Mouse (Mus musculus) stomach, postnatal 0 days (tissue): ENCODE data around the gene Gm49353. TPM values are rescaled to one million over a fixed set of nuclear protein-coding genes. Genes with fewer than 3 reads are reported as not detected.

Source experiments
- ATAC-seq: fragments of 200-750 bp; cut with Nextera tagmentation; 2 replicates; pipeline ENCODE4 v1.8.0; 2017; ENCODE audit not compliant: low FRiP score, low TSS enrichment
- DNase-seq: peaks from one replicate; pipeline ENCODE4 v3.0.0-alpha.2; 2016; ENCODE audit warnings: low spot score
- H3K27ac ChIP-seq: fragments of 300-500 bp; sonication (generic); replicated peaks from 2 replicates; pipeline ENCODE4 v1.5.1; 2014; ENCODE audit warnings: mild to moderate bottlenecking, control low read depth
- H3K27me3 ChIP-seq: fragments of 300-500 bp; sonication (generic); 2 replicates; pipeline ENCODE4 v1.6.1; 2014; ENCODE audit warnings: low read length; ENCODE audit not compliant: control insufficient read depth, insufficient read depth
- H3K36me3 ChIP-seq: fragments of 300-500 bp; sonication (generic); 2 replicates; pipeline ENCODE4 v1.6.1; 2014; ENCODE audit warnings: low read length, mixed read lengths; ENCODE audit not compliant: control insufficient read depth, insufficient read depth
- H3K4me1 ChIP-seq: fragments of 300-500 bp; sonication (generic); replicated peaks from 2 replicates; pipeline ENCODE4 v1.6.1; 2014; ENCODE audit warnings: antibody characterized with exemption; ENCODE audit not compliant: control insufficient read depth, insufficient read depth
- H3K4me2 ChIP-seq: fragments of 300-500 bp; sonication (generic); replicated peaks from 2 replicates; pipeline ENCODE4 v1.6.1; 2014; ENCODE audit warnings: low read depth, mild to moderate bottlenecking, control low read depth, moderate library complexity
- H3K4me3 ChIP-seq: fragments of 300-500 bp; sonication (generic); 2 replicates; pipeline ENCODE4 v1.5.1; 2014; ENCODE audit warnings: low read depth, low read length, control low read depth
- H3K9ac ChIP-seq: fragments of 300-500 bp; sonication (generic); 2 replicates; pipeline ENCODE4 v1.6.1; 2014; ENCODE audit warnings: mild to moderate bottlenecking, low read length, control low read depth, mixed read lengths
- H3K9me3 ChIP-seq: fragments of 300-500 bp; sonication (generic); 2 replicates; pipeline ENCODE4 v1.6.1; 2016; ENCODE audit warnings: low read length; ENCODE audit not compliant: control insufficient read depth
- CTCF ChIP-seq: IDR thresholded peaks from 2 replicates; pipeline ENCODE4 v1.5.1; 2016; ENCODE audit warnings: antibody characterized with exemption, low read depth, mild to moderate bottlenecking, moderate library complexity
- EP300 ChIP-seq: optimal IDR thresholded peaks from 2 replicates; pipeline ENCODE3; 2016; ENCODE audit warnings: antibody characterized with exemption
- WGBS: fragments of 180-500 bp; shearing (Covaris S2); extraction: QIAGEN DNeasy Blood & Tissue Kit; methylation state at CpG from one replicate; pipeline ENCODE4 v1.1.7; 2014; 5-methylcytosine and 5-hydroxymethylcytosine counted together
- polyA plus RNA-seq: library from polyadenylated mRNA; unstranded; fragments of >200 nt; fragmentation: Nextera tagmentation; extraction: Ambion mirVana; gene quantifications from 2 replicates; pipeline ENCODE4 v1.2.1, GENCODE M21; 2015

Gm49353 gene
- polyA plus RNA-seq, 1 experiment from 2014 or later = 1.5 TPM

- DNase-seq = no peak
Measured at GRCm38 (mm10) chr10:29206730-29207129, 8.0 kb downstream of the Gm49353 start.

GRCm38 (mm10) chr10:29208735-29209134 lies 10.0 kb downstream of the Gm49353 start:
- no peak overlapping the region for H3K4me3 ChIP-seq
- TF ChIP-seq CTCF = no peak
- TF ChIP-seq EP300 = no peak
- H3K27me3 ChIP-seq = no peaks in the 10 kb centered on the region
- no peaks in the 10 kb centered on the region for H3K4me1 ChIP-seq
- no peak overlapping the region for H3K9ac ChIP-seq
- H3K9me3 ChIP-seq = no peaks in the 10 kb centered on the region
- DNase-seq = no peak
- no peak overlapping the region for H3K4me2 ChIP-seq
- 46% methylated on average over 3 of the region's 3 CpGs for WGBS
- H3K27ac ChIP-seq = no peak overlapping the region
- no peak for ATAC-seq
- no peaks in the 10 kb centered on the region for H3K36me3 ChIP-seq

More at GRCm38 (mm10) chr10:29206730-29207129, 8.0 kb downstream of the Gm49353 start:
- H3K27ac ChIP-seq = no peak overlapping the region
- no peak for ATAC-seq
- no peak overlapping the region for H3K4me3 ChIP-seq
- H3K27me3 ChIP-seq = no peaks in the 10 kb centered on the region
- no peak overlapping the region for H3K4me2 ChIP-seq
- no peak for TF ChIP-seq EP300
- peak; percentile 86 for TF ChIP-seq CTCF
- no peaks in the 10 kb centered on the region for H3K36me3 ChIP-seq
- no peaks in the 10 kb centered on the region for H3K4me1 ChIP-seq
- no peaks in the 10 kb centered on the region for H3K9me3 ChIP-seq
- H3K9ac ChIP-seq = no peak overlapping the region

GRCm38 (mm10) chr10:29211453-29211852 lies 12.7 kb downstream of the Gm49353 start, which contains the start of gene 9330159F19Rik:
9330159F19Rik (plus strand) TSS chr10:29211606.
- no peak within 1 kb of the TSS for H3K9ac ChIP-seq
- no peaks in the 10 kb centered on the region for H3K27me3 ChIP-seq
- peak within 1 kb of the TSS; percentile 29 for H3K4me3 ChIP-seq
- no peaks in the 10 kb centered on the region for H3K4me1 ChIP-seq
- no peak within 1 kb of the TSS for H3K4me2 ChIP-seq
- DNase-seq (peak; percentile 30), ATAC-seq (peak; percentile 93)
- WGBS = 4% methylated on average over 4 of the region's 4 CpGs
- no peaks in the 10 kb centered on the region for H3K36me3 ChIP-seq
- peak within 1 kb of the TSS; percentile 61 for H3K27ac ChIP-seq
- TF ChIP-seq CTCF = no peak
- no peak for TF ChIP-seq EP300
- no peaks in the 10 kb centered on the region for H3K9me3 ChIP-seq

GRCm38 (mm10) chr10:29213534-29214100 lies 14.9 kb downstream of the Gm49353 start:
- Histone ChIP-seq H3K27ac (no peak overlapping the region), H3K4me2 (no peak overlapping the region; the same call in 1 of the 2 replicates), H3K4me1 (no peaks in the 10 kb centered on the region), H3K4me3 (no peak overlapping the region), H3K36me3 (no peaks in the 10 kb centered on the region), H3K9me3 (no peaks in the 10 kb centered on the region), H3K9ac (no peak overlapping the region), H3K27me3 (no peaks in the 10 kb centered on the region)
- 54% methylated on average over 3 of the region's 3 CpGs for WGBS
- TF ChIP-seq CTCF (no peak), EP300 (no peak)
- ATAC-seq (peak; percentile 42; the same call in 1 of the 2 replicates), DNase-seq (no peak)

- 87% methylated on average over 1 of the region's 1 CpGs for whole genome bisulfite sequencing
- ATAC-seq = no peak
- Histone ChIP-seq H3K27me3 (no peaks in the 10 kb centered on the region), H3K36me3 (no peaks in the 10 kb centered on the region), H3K9me3 (no peaks in the 10 kb centered on the region), H3K4me2 (no peak overlapping the region), H3K27ac (no peak overlapping the region), H3K9ac (no peak overlapping the region), H3K4me1 (no peaks in the 10 kb centered on the region), H3K4me3 (no peak overlapping the region)
- no peak for DNase-seq
- no peak for TF ChIP-seq EP300
- TF ChIP-seq CTCF = no peak
Measured at GRCm38 (mm10) chr10:29216957-29217356, 18.2 kb downstream of the Gm49353 start.

- H3K27ac ChIP-seq = no peak overlapping the region
- no peaks in the 10 kb centered on the region for H3K4me1 ChIP-seq
- H3K9me3 ChIP-seq = no peaks in the 10 kb centered on the region
- no peak overlapping the region for H3K4me2 ChIP-seq
- WGBS = 72% methylated on average over 2 of the region's 2 CpGs
- TF ChIP-seq EP300 = no peak
- no peak for TF ChIP-seq CTCF
- ATAC-seq = no peak
- no peak overlapping the region for H3K9ac ChIP-seq
- H3K27me3 ChIP-seq = no peaks in the 10 kb centered on the region
- no peak overlapping the region for H3K4me3 ChIP-seq
- H3K36me3 ChIP-seq = no peaks in the 10 kb centered on the region
- no peak for DNase-seq
Measured at GRCm38 (mm10) chr10:29217451-29217850, 18.7 kb downstream of the Gm49353 start.
